Mouse (Mus musculus) myocyte (in vitro differentiated cells): ENCODE results near the gene Rtn3.

ENCODE experiments used
- POLR2A ChIP-seq: IDR thresholded peaks from one replicate; pipeline ENCODE4 v1.6.1; 2011; ENCODE audit warnings: low read depth, mild to moderate bottlenecking, control low read depth, moderate library complexity; ENCODE audit not compliant: insufficient read length
- USF1 ChIP-seq: IDR thresholded peaks from one replicate; pipeline ENCODE4 v1.6.1; 2011; ENCODE audit warnings: low read depth, mild to moderate bottlenecking, control low read depth, moderate library complexity

DNA sequence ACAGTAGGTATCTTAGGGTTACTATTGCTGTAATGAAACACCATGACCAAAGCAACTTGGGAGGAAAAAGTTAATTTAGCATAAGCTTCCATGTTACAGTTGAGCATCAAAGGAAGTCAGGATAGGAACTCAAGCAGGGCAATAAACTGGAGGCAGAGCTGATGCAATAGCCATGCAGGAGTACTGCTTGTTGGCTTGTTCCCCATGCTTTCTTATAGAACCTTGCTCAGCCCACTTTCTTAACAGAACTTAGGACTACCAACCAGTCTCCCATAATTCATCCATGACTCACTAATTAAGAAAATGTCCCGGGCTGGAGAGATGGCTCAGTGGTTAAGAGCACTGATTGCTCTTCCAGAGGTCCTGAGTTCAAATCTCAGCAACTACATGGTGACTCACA is 23.2 kb upstream of the Rtn3 start:
- TF ChIP-seq POLR2A (no peak), USF1 (no peak)
